Mouse (Mus musculus): ENCODE results near the gene 4933405L10Rik. TPM values are rescaled to one million over a fixed set of nuclear protein-coding genes. Genes with fewer than 3 reads are reported as not detected.

The 4933405L10Rik gene
- total RNA-seq (2012; rRNA removed) (0.25 TPM in 1 of 2 replicates, not detected in the other), total RNA-seq (2014; rRNA removed) (not detected in 2 replicates), polyA plus RNA-seq (2012; ENCODE audit: insufficient read length, low read depth) (not detected in 2 replicates)

DNA sequence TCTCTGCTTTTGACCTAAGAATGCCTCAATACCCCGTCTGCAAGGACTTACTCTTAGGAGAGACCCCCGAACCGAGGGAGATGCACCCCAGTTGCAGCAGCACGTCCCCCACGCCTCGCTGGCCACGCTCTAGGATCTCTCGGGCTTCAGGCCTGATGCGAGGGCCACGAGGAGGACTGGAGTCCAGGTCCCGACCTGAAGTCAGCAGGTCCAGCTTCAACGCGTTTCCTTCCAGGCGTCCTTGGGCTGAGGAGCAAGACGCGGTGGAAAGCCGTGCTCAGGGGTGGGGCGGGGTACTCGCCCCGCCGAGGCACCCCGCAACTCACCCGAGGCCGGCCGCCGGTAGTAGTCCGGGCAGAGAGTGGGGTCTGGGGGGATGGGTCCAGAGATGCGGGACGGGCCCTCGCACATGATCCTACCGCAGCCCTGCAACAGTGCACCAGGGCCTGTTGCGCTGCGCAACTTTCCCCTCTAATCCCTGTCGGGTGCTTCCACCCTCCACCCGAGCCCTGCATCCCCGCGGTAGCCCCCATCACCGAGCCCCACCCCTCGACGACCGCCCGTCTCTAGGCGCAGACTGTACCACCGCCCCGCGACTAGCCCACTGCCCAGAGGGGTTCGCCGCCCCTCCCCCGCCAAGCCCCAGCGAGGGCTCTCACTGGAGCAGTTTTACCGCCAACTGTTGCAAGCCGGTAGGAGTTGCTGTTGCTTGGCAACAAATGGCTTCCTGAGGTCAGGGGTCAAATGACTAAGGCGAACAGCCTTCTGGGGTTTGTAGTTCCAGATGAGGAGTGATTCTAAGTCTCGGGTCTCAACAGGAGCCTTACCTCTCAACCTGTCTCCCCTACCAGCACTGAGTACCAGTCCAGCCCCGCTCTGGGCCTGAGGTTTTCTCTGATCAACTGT lies at the start of gene 4933405L10Rik, which contains the start of gene Enkd1:
Gene 4933405L10Rik, plus strand, starts transcription at position 158 of the 906 bp plus-strand sequence.
Gene Enkd1, minus strand, starts transcription at position 713 of the 906 bp plus-strand sequence.
- peak; percentile 94 for DNase-seq (ENCODE audit: extremely low read depth)
- no peak within 1 kb of the TSS for H3K27ac ChIP-seq (ENCODE audit: insufficient read depth, low read depth)
- H3K4me1 ChIP-seq (ENCODE audit: control insufficient read depth in 1 of 2, insufficient read depth in 2 of 2), result peaks cover 6 to 24% of the 10 kb centered on the region in 2 experiments
- TF ChIP-seq TCF12 (IDR thresholded peaks at IDR 0.05; ENCODE audit: low read depth, low read length) (peak; percentile 57; the same call in 1 of the 2 replicates), UBTF (IDR thresholded peaks at IDR 0.05; ENCODE audit: low read depth, low read length) (no peak), MXI1 (IDR thresholded peaks at IDR 0.05; ENCODE audit: low read depth, low read length) (peak; percentile 95), MAX (IDR thresholded peaks at IDR 0.05; ENCODE audit: low read length) (peak; percentile 45), SIN3A (IDR thresholded peaks at IDR 0.05; ENCODE audit: low read length) (peak; percentile 99), EP300 (IDR thresholded peaks at IDR 0.05; ENCODE audit: low read length) (no peak), CTCF (conservative IDR thresholded peaks at IDR 0.05 in 1 of 2, IDR thresholded peaks at IDR 0.05 in 1 of 2; ENCODE audit: low read depth in 2 of 2, low read length in 2 of 2) (no peak), ELF1 (IDR thresholded peaks at IDR 0.05; ENCODE audit: low read depth, low read length) (peak; percentile 78), IRF4 (IDR thresholded peaks at IDR 0.05; ENCODE audit: low read depth, low read length) (peak; percentile 43; the same call in 1 of the 2 replicates), KAT2A (IDR thresholded peaks at IDR 0.05; ENCODE audit: insufficient replicate concordance, low read length) (peak; percentile 99), ZNF384 (IDR thresholded peaks at IDR 0.05; ENCODE audit: low read depth, low read length) (no peak), CHD2 (IDR thresholded peaks at IDR 0.05; ENCODE audit: low read length) (peak; percentile 98), HCFC1 (IDR thresholded peaks at IDR 0.05; ENCODE audit: low read depth, low read length) (peak; percentile 99), BHLHE40 (IDR thresholded peaks at IDR 0.05; ENCODE audit: low read depth, low read length) (peak; percentile 39), NELFE (IDR thresholded peaks at IDR 0.05; ENCODE audit: low read depth, low read length) (peak; percentile 53; the same call in 1 of the 2 replicates), MEF2A (IDR thresholded peaks at IDR 0.05; ENCODE audit: borderline replicate concordance, low read depth, low read length) (peak; percentile 39), E2F4 (IDR thresholded peaks at IDR 0.05; ENCODE audit: insufficient replicate concordance, low read depth, low read length) (peak; percentile 97; the same call in 1 of the 2 replicates), GABPA (IDR thresholded peaks at IDR 0.05; ENCODE audit: insufficient replicate concordance, low read depth, low read length) (peak; percentile 78; the same call in 1 of the 2 replicates), MAZ (IDR thresholded peaks at IDR 0.05; ENCODE audit: low read depth, low read length) (peak; percentile 64; the same call in 1 of the 2 replicates), NRF1 (IDR thresholded peaks at IDR 0.05; ENCODE audit: low read depth, low read length) (peak; percentile 25), USF1 (IDR thresholded peaks at IDR 0.05; ENCODE audit: low read depth, low read length) (peak; percentile 32; the same call in 1 of the 2 replicates), ZMIZ1 (IDR thresholded peaks at IDR 0.05; ENCODE audit: low read depth, low read length) (peak; percentile 41; the same call in 1 of the 2 replicates), POLR2A (IDR thresholded peaks at IDR 0.05; ENCODE audit: low read depth, low read length) (peak; percentile 43; the same call in 1 of the 2 replicates), JUN (IDR thresholded peaks at IDR 0.05; ENCODE audit: insufficient read depth, low read depth, low read length) (no peak)
- H3K36me3 ChIP-seq (replicated peaks in 1 of 2; ENCODE audit: control insufficient read depth in 1 of 2, insufficient read depth in 1 of 2, low read length in 1 of 2), result peaks cover 18 to 26% of the 10 kb centered on the region in 2 experiments
- no peaks in the 10 kb centered on the region for H3K27me3 ChIP-seq (replicated peaks)
- H3K9me3 ChIP-seq (replicated peaks; ENCODE audit: low read length), result no peaks in the 10 kb centered on the region
- H3K79me2 ChIP-seq (replicated peaks; ENCODE audit: control insufficient read depth, extremely low read depth, insufficient read depth, poor library complexity, severe bottlenecking), result no peaks in the 10 kb centered on the region; the same call in 1 of the 2 replicates
- dilution Hi-C loops (cut with MboI; ENCODE audit: extremely low pct_ligation_motif_present, extremely low pct_unique_long_range_greater_than_20kb, low sequenced_read_pairs) (no loop called here), in situ Hi-C loops (cut with MboI; ENCODE audit: low pct_ligation_motif_present, low pct_unique_long_range_greater_than_20kb, low sequenced_read_pairs) (loop anchor here (25.0 kb wide), 1 partner anchor 330 kb away; no protein-coding TSS in a partner anchor)
- peak within 1 kb of the TSS; percentile 67 to 84 (median 81) for H3K4me3 ChIP-seq (replicated peaks in 1 of 3; ENCODE audit: low read depth in 2 of 3, low read length in 2 of 3, poor library complexity in 1 of 3)
- peak within 1 kb of the TSS; percentile 66 for H3K4me2 ChIP-seq (ENCODE audit: insufficient read depth, low read depth, poor library complexity, severe bottlenecking)
- H3K9ac ChIP-seq (ENCODE audit: insufficient read depth, low read depth), result peak within 1 kb of the TSS; percentile 74

Data from CH12.LX (cell line).